Mouse (Mus musculus) stomach, postnatal 0 days (tissue): ENCODE data around the gene Shld1. TPM values are rescaled to one million over a fixed set of nuclear protein-coding genes. Genes with fewer than 3 reads are reported as not detected.

Source experiments
- ATAC-seq: fragments of 200-750 bp; cut with Nextera tagmentation; 2 replicates; pipeline ENCODE4 v1.8.0; 2017; ENCODE audit not compliant: low FRiP score, low TSS enrichment
- DNase-seq: peaks from one replicate; pipeline ENCODE4 v3.0.0-alpha.2; 2016; ENCODE audit warnings: low spot score
- H3K27ac ChIP-seq: fragments of 300-500 bp; sonication (generic); replicated peaks from 2 replicates; pipeline ENCODE4 v1.5.1; 2014; ENCODE audit warnings: mild to moderate bottlenecking, control low read depth
- H3K27me3 ChIP-seq: fragments of 300-500 bp; sonication (generic); 2 replicates; pipeline ENCODE4 v1.6.1; 2014; ENCODE audit warnings: low read length; ENCODE audit not compliant: control insufficient read depth, insufficient read depth
- H3K36me3 ChIP-seq: fragments of 300-500 bp; sonication (generic); 2 replicates; pipeline ENCODE4 v1.6.1; 2014; ENCODE audit warnings: low read length, mixed read lengths; ENCODE audit not compliant: control insufficient read depth, insufficient read depth
- H3K4me1 ChIP-seq: fragments of 300-500 bp; sonication (generic); replicated peaks from 2 replicates; pipeline ENCODE4 v1.6.1; 2014; ENCODE audit warnings: antibody characterized with exemption; ENCODE audit not compliant: control insufficient read depth, insufficient read depth
- H3K4me2 ChIP-seq: fragments of 300-500 bp; sonication (generic); replicated peaks from 2 replicates; pipeline ENCODE4 v1.6.1; 2014; ENCODE audit warnings: low read depth, mild to moderate bottlenecking, control low read depth, moderate library complexity
- H3K4me3 ChIP-seq: fragments of 300-500 bp; sonication (generic); 2 replicates; pipeline ENCODE4 v1.5.1; 2014; ENCODE audit warnings: low read depth, low read length, control low read depth
- H3K9ac ChIP-seq: fragments of 300-500 bp; sonication (generic); 2 replicates; pipeline ENCODE4 v1.6.1; 2014; ENCODE audit warnings: mild to moderate bottlenecking, low read length, control low read depth, mixed read lengths
- H3K9me3 ChIP-seq: fragments of 300-500 bp; sonication (generic); 2 replicates; pipeline ENCODE4 v1.6.1; 2016; ENCODE audit warnings: low read length; ENCODE audit not compliant: control insufficient read depth
- CTCF ChIP-seq: IDR thresholded peaks from 2 replicates; pipeline ENCODE4 v1.5.1; 2016; ENCODE audit warnings: antibody characterized with exemption, low read depth, mild to moderate bottlenecking, moderate library complexity
- EP300 ChIP-seq: optimal IDR thresholded peaks from 2 replicates; pipeline ENCODE3; 2016; ENCODE audit warnings: antibody characterized with exemption
- WGBS: fragments of 180-500 bp; shearing (Covaris S2); extraction: QIAGEN DNeasy Blood & Tissue Kit; methylation state at CpG from one replicate; pipeline ENCODE4 v1.1.7; 2014; 5-methylcytosine and 5-hydroxymethylcytosine counted together
- polyA plus RNA-seq: library from polyadenylated mRNA; unstranded; fragments of >200 nt; fragmentation: Nextera tagmentation; extraction: Ambion mirVana; gene quantifications from 2 replicates; pipeline ENCODE4 v1.2.1, GENCODE M21; 2015

The Shld1 gene
- polyA plus RNA-seq, 1 experiment from 2014 or later, result 9.8 TPM

- Histone ChIP-seq H3K9ac (no peak overlapping the region), H3K4me2 (no peak overlapping the region), H3K36me3 (no peaks in the 10 kb centered on the region), H3K4me1 (no peaks in the 10 kb centered on the region), H3K9me3 (no peaks in the 10 kb centered on the region), H3K27ac (no peak overlapping the region), H3K4me3 (no peak overlapping the region), H3K27me3 (no peaks in the 10 kb centered on the region)
- 20% methylated on average over 7 of the region's 7 CpGs for WGBS
- DNase-seq (peak; percentile 74), ATAC-seq (peak; percentile 30; the same call in 1 of the 2 replicates)
- TF ChIP-seq EP300 (no peak), CTCF (peak; percentile 89)
These were observed 14.7 kb downstream of the Shld1 start for GRCm38 (mm10) chr2:132701451-132701886.

- H3K27ac ChIP-seq, result no peak overlapping the region
- H3K4me2 ChIP-seq, result no peak overlapping the region
- 69% methylated on average over 10 of the region's 10 CpGs for WGBS
- ATAC-seq, result no peak
- no peak overlapping the region for H3K9ac ChIP-seq
- no peaks in the 10 kb centered on the region for H3K4me1 ChIP-seq
- no peaks in the 10 kb centered on the region for H3K36me3 ChIP-seq
- DNase-seq, result no peak
- H3K9me3 ChIP-seq, result no peaks in the 10 kb centered on the region
- no peaks in the 10 kb centered on the region for H3K27me3 ChIP-seq
- H3K4me3 ChIP-seq, result no peak overlapping the region
- TF ChIP-seq CTCF (no peak), EP300 (no peak)
These were observed 18.7 kb downstream of the Shld1 start for GRCm38 (mm10) chr2:132705251-132705992.

GRCm38 (mm10) chr2:132706309-132706708 lies 19.6 kb downstream of the Shld1 start:
- 70% methylated on average over 3 of the region's 3 CpGs for WGBS
- no peak for ATAC-seq
- no peaks in the 10 kb centered on the region for H3K27me3 ChIP-seq
- TF ChIP-seq CTCF (no peak), EP300 (no peak)
- H3K36me3 ChIP-seq, result no peaks in the 10 kb centered on the region
- no peak overlapping the region for H3K4me3 ChIP-seq
- no peaks in the 10 kb centered on the region for H3K9me3 ChIP-seq
- no peak overlapping the region for H3K4me2 ChIP-seq
- no peaks in the 10 kb centered on the region for H3K4me1 ChIP-seq
- no peak overlapping the region for H3K9ac ChIP-seq
- DNase-seq, result no peak
- no peak overlapping the region for H3K27ac ChIP-seq

GRCm38 (mm10) chr2:132710488-132710887 lies 23.8 kb downstream of the Shld1 start:
- no peaks in the 10 kb centered on the region for H3K9me3 ChIP-seq
- no peak overlapping the region for H3K9ac ChIP-seq
- no peaks in the 10 kb centered on the region for H3K4me1 ChIP-seq
- no peak overlapping the region for H3K4me2 ChIP-seq
- no peaks in the 10 kb centered on the region for H3K27me3 ChIP-seq
- ATAC-seq (no peak), DNase-seq (no peak)
- H3K36me3 ChIP-seq, result no peaks in the 10 kb centered on the region
- TF ChIP-seq EP300, result no peak
- no peak for TF ChIP-seq CTCF
- H3K27ac ChIP-seq, result no peak overlapping the region
- no peak overlapping the region for H3K4me3 ChIP-seq
- 75% methylated on average over 2 of the region's 2 CpGs for WGBS

DNA sequence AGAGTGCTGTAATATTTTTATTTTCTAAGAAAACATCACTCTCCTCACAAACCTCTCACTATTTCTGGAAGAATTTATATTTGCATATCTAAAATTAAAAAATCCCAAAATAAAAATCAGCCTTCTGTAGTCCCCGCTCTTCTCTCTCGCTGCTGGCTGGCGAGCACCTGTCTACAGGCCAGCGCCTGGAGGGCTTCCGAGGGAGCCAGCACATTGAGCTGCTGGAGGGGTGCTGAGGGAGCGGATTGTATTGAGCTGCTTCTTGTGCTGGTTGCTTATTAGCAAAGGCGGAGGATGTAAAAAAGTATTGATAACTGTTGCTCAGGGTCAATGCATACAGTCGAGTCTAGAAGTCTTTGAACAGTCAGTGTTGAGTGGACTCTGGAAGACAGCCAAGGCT lies 25.3 kb downstream of the Shld1 start:
- no peak overlapping the region for H3K4me3 ChIP-seq
- DNase-seq, result no peak
- H3K4me1 ChIP-seq, result no peaks in the 10 kb centered on the region
- ATAC-seq, result no peak
- H3K36me3 ChIP-seq, result no peaks in the 10 kb centered on the region
- 85% methylated on average over 8 of the region's 8 CpGs for WGBS
- H3K27ac ChIP-seq, result no peak overlapping the region
- no peak for TF ChIP-seq CTCF
- TF ChIP-seq EP300, result no peak
- no peaks in the 10 kb centered on the region for H3K9me3 ChIP-seq
- H3K27me3 ChIP-seq, result no peaks in the 10 kb centered on the region
- no peak overlapping the region for H3K9ac ChIP-seq
- H3K4me2 ChIP-seq, result no peak overlapping the region

DNA sequence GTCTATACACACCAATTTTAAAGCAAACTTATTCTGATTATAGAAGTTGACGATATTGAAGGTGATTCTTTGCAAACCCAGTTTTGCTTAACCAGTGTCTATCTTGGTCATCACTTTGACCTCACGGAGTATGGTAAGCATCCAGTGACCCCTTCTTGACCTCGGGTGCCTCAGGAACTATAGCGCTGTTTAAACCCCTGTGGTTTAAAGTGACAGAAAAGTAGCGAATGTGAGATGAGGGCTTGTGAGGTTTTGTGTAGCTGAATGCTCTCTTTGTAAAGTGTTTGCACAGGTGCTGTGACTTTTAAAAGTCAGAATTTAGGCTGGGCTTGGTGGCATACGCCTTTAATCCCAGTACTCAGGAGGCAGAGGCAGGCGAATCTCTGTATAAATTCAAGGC lies 27.8 kb downstream of the Shld1 start:
- no peak overlapping the region for H3K27ac ChIP-seq
- no peak overlapping the region for H3K4me3 ChIP-seq
- no peak for TF ChIP-seq CTCF
- no peak for TF ChIP-seq EP300
- H3K4me2 ChIP-seq, result no peak overlapping the region
- no peaks in the 10 kb centered on the region for H3K9me3 ChIP-seq
- H3K4me1 ChIP-seq, result no peaks in the 10 kb centered on the region
- ATAC-seq (no peak), DNase-seq (no peak)
- H3K36me3 ChIP-seq, result no peaks in the 10 kb centered on the region
- no peaks in the 10 kb centered on the region for H3K27me3 ChIP-seq
- H3K9ac ChIP-seq, result no peak overlapping the region
- 83% methylated on average over 7 of the region's 7 CpGs for WGBS
